Mouse (Mus musculus) embryonic facial prominence, embryonic 14.5 days (tissue): ENCODE results near the gene Olfr642. TPM values are rescaled to one million over a fixed set of nuclear protein-coding genes. Genes with fewer than 3 reads are reported as not detected.

Source experiments
- ATAC-seq: fragments of 200-750 bp; cut with Nextera tagmentation; 2 replicates; pipeline ENCODE4 v1.8.0; 2017; ENCODE audit warnings: low read depth, moderate number of reproducible peaks, moderate TSS enrichment
- DNase-seq: peaks from one replicate; pipeline ENCODE4 v3.0.0-alpha.2; 2015; ENCODE audit warnings: low spot score
- H3K27ac ChIP-seq: fragments of 300-500 bp; sonication (generic); replicated peaks from 2 replicates; pipeline ENCODE4 v1.5.1; 2014; ENCODE audit warnings: low read depth, mild to moderate bottlenecking, low read length, moderate library complexity
- H3K27me3 ChIP-seq: fragments of 300-500 bp; sonication (generic); replicated peaks from 2 replicates; pipeline ENCODE4 v1.6.1; 2014; ENCODE audit warnings: low read length; ENCODE audit not compliant: control insufficient read depth, insufficient read depth
- H3K36me3 ChIP-seq: fragments of 300-500 bp; sonication (generic); 2 replicates; pipeline ENCODE4 v1.6.1; 2014; ENCODE audit warnings: low read length, mixed read lengths; ENCODE audit not compliant: control insufficient read depth, insufficient read depth
- H3K4me1 ChIP-seq: fragments of 300-500 bp; sonication (generic); 2 replicates; pipeline ENCODE4 v1.6.1; 2014; ENCODE audit warnings: antibody characterized with exemption, low read length; ENCODE audit not compliant: control insufficient read depth, insufficient read depth
- H3K4me2 ChIP-seq: fragments of 300-500 bp; sonication (generic); 2 replicates; pipeline ENCODE4 v1.6.1; 2014; ENCODE audit warnings: low read depth, mild to moderate bottlenecking, low read length, moderate library complexity, mixed read lengths
- H3K4me3 ChIP-seq: fragments of 300-500 bp; sonication (generic); 2 replicates; pipeline ENCODE4 v1.5.1; 2014; ENCODE audit warnings: low read depth, mild to moderate bottlenecking, low read length
- H3K9ac ChIP-seq: fragments of 300-500 bp; sonication (generic); 2 replicates; pipeline ENCODE4 v1.6.1; 2014; ENCODE audit warnings: low read depth, mild to moderate bottlenecking, low read length, moderate library complexity, mixed read lengths
- H3K9me3 ChIP-seq: fragments of 300-500 bp; sonication (generic); 2 replicates; pipeline ENCODE4 v1.6.1; 2016; ENCODE audit warnings: low read length; ENCODE audit not compliant: control insufficient read depth
- WGBS: fragments of 180-500 bp; shearing (Covaris S2); extraction: QIAGEN DNeasy Blood & Tissue Kit; methylation state at CpG from one replicate; pipeline ENCODE4 v1.1.7; 2014; 5-methylcytosine and 5-hydroxymethylcytosine counted together
- polyA plus RNA-seq: library from polyadenylated mRNA; unstranded; fragments of >200 nt; fragmentation: Nextera tagmentation; extraction: Ambion mirVana; gene quantifications from 2 replicates; pipeline ENCODE4 v1.2.1, GENCODE M21; 2014

Olfr642 gene
- not detected in 2 replicates for polyA plus RNA-seq

- ATAC-seq (no peak), DNase-seq (no peak)
- Histone ChIP-seq H3K9ac (no peak within 1 kb of the TSS), H3K4me1 (no peaks in the 10 kb centered on the region), H3K4me3 (no peak within 1 kb of the TSS), H3K4me2 (no peak within 1 kb of the TSS), H3K9me3 (no peaks in the 10 kb centered on the region), H3K27ac (no peak within 1 kb of the TSS), H3K27me3 (no peaks in the 10 kb centered on the region), H3K36me3 (no peaks in the 10 kb centered on the region)
- 60% methylated on average over 1 of the region's 1 CpGs for WGBS
Measured at GRCm38 (mm10) chr7:104052566-104052965, at the start of gene Olfr642. TSS of gene Olfr642 (minus strand) at chr7:104052666.

- ATAC-seq: no peak
- WGBS: 51% methylated on average over 1 of the region's 1 CpGs
- H3K4me1 ChIP-seq: no peaks in the 10 kb centered on the region
- H3K4me3 ChIP-seq: no peak within 1 kb of the TSS
- H3K9me3 ChIP-seq: no peaks in the 10 kb centered on the region
- H3K27me3 ChIP-seq: no peaks in the 10 kb centered on the region
- no peak for DNase-seq
- no peak within 1 kb of the TSS for H3K27ac ChIP-seq
- no peak within 1 kb of the TSS for H3K9ac ChIP-seq
- no peak within 1 kb of the TSS for H3K4me2 ChIP-seq
- no peaks in the 10 kb centered on the region for H3K36me3 ChIP-seq
Measured at GRCm38 (mm10) chr7:104085365-104085764, 32.9 kb upstream of the Olfr642 start, which contains the start of gene Olfr645. TSS of gene Olfr645 (minus strand) at chr7:104085465.

GRCm38 (mm10) chr7:104071769-104072168 is 19.3 kb upstream of the Olfr642 start, which contains the start of gene Olfr644:
TSS of gene Olfr644 (minus strand) at chr7:104071869.
- H3K27ac ChIP-seq: no peak within 1 kb of the TSS
- no peak within 1 kb of the TSS for H3K4me2 ChIP-seq
- no peaks in the 10 kb centered on the region for H3K4me1 ChIP-seq
- WGBS: 65% methylated on average over 2 of the region's 2 CpGs
- no peaks in the 10 kb centered on the region for H3K36me3 ChIP-seq
- DNase-seq (no peak), ATAC-seq (no peak)
- H3K4me3 ChIP-seq: no peak within 1 kb of the TSS
- peaks cover 6% of the 10 kb centered on the region; the same call in 1 of the 2 replicates for H3K9me3 ChIP-seq
- H3K27me3 ChIP-seq: no peaks in the 10 kb centered on the region
- no peak within 1 kb of the TSS for H3K9ac ChIP-seq

GRCm38 (mm10) chr7:104061345-104061744 is 8.9 kb upstream of the Olfr642 start, which contains the start of gene 4930516K23Rik:
TSS of gene 4930516K23Rik (minus strand) at chr7:104061445.
- no peaks in the 10 kb centered on the region for H3K36me3 ChIP-seq
- DNase-seq: no peak
- ATAC-seq: no peak
- H3K4me3 ChIP-seq: no peak within 1 kb of the TSS
- WGBS: 56% methylated on average over 2 of the region's 2 CpGs
- no peak within 1 kb of the TSS for H3K4me2 ChIP-seq
- H3K27me3 ChIP-seq: no peaks in the 10 kb centered on the region
- no peak within 1 kb of the TSS for H3K27ac ChIP-seq
- H3K9me3 ChIP-seq: no peaks in the 10 kb centered on the region
- H3K4me1 ChIP-seq: no peaks in the 10 kb centered on the region
- H3K9ac ChIP-seq: no peak within 1 kb of the TSS

GRCm38 (mm10) chr7:104059215-104059614 is 6.7 kb upstream of the Olfr642 start:
- Histone ChIP-seq H3K36me3 (no peaks in the 10 kb centered on the region), H3K9ac (no peak overlapping the region), H3K9me3 (no peaks in the 10 kb centered on the region), H3K27ac (no peak overlapping the region), H3K4me3 (no peak overlapping the region), H3K4me2 (no peak overlapping the region), H3K4me1 (no peaks in the 10 kb centered on the region), H3K27me3 (no peaks in the 10 kb centered on the region)
- WGBS: 88% methylated on average over 1 of the region's 1 CpGs
- ATAC-seq: no peak
- no peak for DNase-seq

GRCm38 (mm10) chr7:104050745-104051144 is 1.7 kb downstream of the Olfr642 start:
- H3K4me1 ChIP-seq: no peaks in the 10 kb centered on the region
- H3K36me3 ChIP-seq: no peaks in the 10 kb centered on the region
- H3K27ac ChIP-seq: no peak overlapping the region
- no peak overlapping the region for H3K4me2 ChIP-seq
- H3K9me3 ChIP-seq: no peaks in the 10 kb centered on the region
- DNase-seq (no peak), ATAC-seq (no peak)
- no peak overlapping the region for H3K9ac ChIP-seq
- H3K4me3 ChIP-seq: no peak overlapping the region
- WGBS: 91% methylated on average over 4 of the region's 4 CpGs
- H3K27me3 ChIP-seq: no peaks in the 10 kb centered on the region

- no peak within 1 kb of the TSS for H3K4me3 ChIP-seq
- no peak within 1 kb of the TSS for H3K27ac ChIP-seq
- no peaks in the 10 kb centered on the region for H3K36me3 ChIP-seq
- H3K9me3 ChIP-seq: no peaks in the 10 kb centered on the region
- ATAC-seq (no peak), DNase-seq (no peak)
- H3K4me1 ChIP-seq: no peaks in the 10 kb centered on the region
- no peak within 1 kb of the TSS for H3K4me2 ChIP-seq
- 68% methylated on average over 1 of the region's 1 CpGs for WGBS
- no peaks in the 10 kb centered on the region for H3K27me3 ChIP-seq
- no peak within 1 kb of the TSS for H3K9ac ChIP-seq
Measured at GRCm38 (mm10) chr7:104035145-104035544, 17.3 kb downstream of the Olfr642 start, which contains the start of gene Olfr641. TSS of gene Olfr641 (plus strand) at chr7:104035445.

- Histone ChIP-seq H3K4me3 (no peak overlapping the region), H3K9ac (no peak overlapping the region), H3K27ac (no peak overlapping the region), H3K4me2 (no peak overlapping the region), H3K36me3 (no peaks in the 10 kb centered on the region), H3K4me1 (no peaks in the 10 kb centered on the region), H3K9me3 (no peaks in the 10 kb centered on the region), H3K27me3 (no peaks in the 10 kb centered on the region)
- no peak for ATAC-seq
- DNase-seq: no peak
- 80% methylated on average over 3 of the region's 3 CpGs for whole genome bisulfite sequencing
Measured at GRCm38 (mm10) chr7:104026978-104027377, 25.5 kb downstream of the Olfr642 start.

- DNase-seq (no peak), ATAC-seq (no peak)
- H3K27me3 ChIP-seq: no peaks in the 10 kb centered on the region
- H3K9me3 ChIP-seq: no peaks in the 10 kb centered on the region
- no peak within 1 kb of the TSS for H3K4me3 ChIP-seq
- H3K9ac ChIP-seq: no peak within 1 kb of the TSS
- whole genome bisulfite sequencing: 77% methylated on average over 6 of the region's 6 CpGs
- H3K4me2 ChIP-seq: no peak within 1 kb of the TSS
- no peaks in the 10 kb centered on the region for H3K36me3 ChIP-seq
- H3K4me1 ChIP-seq: no peaks in the 10 kb centered on the region
- no peak within 1 kb of the TSS for H3K27ac ChIP-seq
Measured at GRCm38 (mm10) chr7:104025473-104025872, 27.0 kb downstream of the Olfr642 start, which contains the start of gene Olfr640. TSS of gene Olfr640 (minus strand) at chr7:104025573.
